Mouse (Mus musculus): ENCODE results near the gene Cpne4. TPM values are rescaled to one million over a fixed set of nuclear protein-coding genes. Genes with fewer than 3 reads are reported as not detected.

The Cpne4 gene
- polyA plus RNA-seq, 1 experiment from 2014 or later, result 2.7 TPM

DNA sequence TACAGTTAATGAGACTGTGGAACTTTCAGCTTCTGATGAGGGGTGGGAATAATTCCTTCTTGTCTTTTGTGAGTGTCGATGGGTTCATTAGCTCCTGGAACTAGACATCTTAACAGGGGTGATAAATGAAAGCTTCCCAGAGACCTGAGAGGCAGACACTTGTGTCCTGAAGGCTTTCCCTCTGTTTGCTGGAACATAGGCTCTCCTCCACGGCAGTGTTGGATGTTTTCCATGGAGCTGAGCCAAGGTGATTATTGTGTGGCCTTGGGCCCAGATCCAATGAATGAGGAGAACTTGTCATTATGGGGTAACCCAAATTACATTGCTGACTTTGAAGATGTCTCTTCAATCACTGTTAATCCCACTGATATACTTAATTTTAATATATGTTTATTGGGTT lies 146.1 kb downstream of the Cpne4 start:
- H3K4me3 ChIP-seq, result no peak overlapping the region
- H3K4me1 ChIP-seq, result no peaks in the 10 kb centered on the region
- 69% methylated on average over 2 of the region's 2 CpGs for WGBS
- H3K27ac ChIP-seq, result no peak overlapping the region
- no peak for ATAC-seq (ENCODE audit: insufficient number of reproducible peaks, insufficient read depth, low FRiP score, low TSS enrichment)
- H3K4me2 ChIP-seq (replicated peaks), result no peak overlapping the region
- no peaks in the 10 kb centered on the region for H3K9me3 ChIP-seq
- no peaks in the 10 kb centered on the region for H3K27me3 ChIP-seq
- H3K9ac ChIP-seq, result no peak overlapping the region
- H3K36me3 ChIP-seq, result no peaks in the 10 kb centered on the region

DNA sequence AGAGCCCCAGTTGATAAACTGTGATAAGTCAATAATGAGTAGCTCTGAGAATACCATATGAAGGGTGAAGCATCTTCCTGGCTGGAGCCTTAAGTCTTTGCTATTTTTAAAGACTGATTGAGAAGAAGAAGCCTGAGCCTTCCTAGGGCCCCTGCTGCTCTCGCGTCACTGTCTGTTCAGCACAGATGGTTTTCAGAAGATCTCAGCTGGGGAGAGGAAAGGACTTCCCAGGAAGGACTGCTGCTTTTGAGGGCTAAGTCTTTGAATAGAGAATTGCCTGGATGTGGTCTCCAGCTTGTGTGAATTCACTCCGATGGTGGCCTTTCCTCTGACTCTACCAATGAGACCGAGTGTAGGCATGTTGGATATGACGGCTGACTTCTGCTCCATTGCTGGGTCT lies 163.7 kb downstream of the Cpne4 start:
- Histone ChIP-seq H3K27me3 (no peaks in the 10 kb centered on the region), H3K4me2 (replicated peaks) (no peak overlapping the region), H3K9me3 (no peaks in the 10 kb centered on the region), H3K36me3 (no peaks in the 10 kb centered on the region), H3K9ac (no peak overlapping the region), H3K27ac (no peak overlapping the region), H3K4me1 (no peaks in the 10 kb centered on the region), H3K4me3 (no peak overlapping the region)
- 84% methylated on average over 5 of the region's 5 CpGs for WGBS
- no peak for ATAC-seq (ENCODE audit: insufficient number of reproducible peaks, insufficient read depth, low FRiP score, low TSS enrichment)

DNA sequence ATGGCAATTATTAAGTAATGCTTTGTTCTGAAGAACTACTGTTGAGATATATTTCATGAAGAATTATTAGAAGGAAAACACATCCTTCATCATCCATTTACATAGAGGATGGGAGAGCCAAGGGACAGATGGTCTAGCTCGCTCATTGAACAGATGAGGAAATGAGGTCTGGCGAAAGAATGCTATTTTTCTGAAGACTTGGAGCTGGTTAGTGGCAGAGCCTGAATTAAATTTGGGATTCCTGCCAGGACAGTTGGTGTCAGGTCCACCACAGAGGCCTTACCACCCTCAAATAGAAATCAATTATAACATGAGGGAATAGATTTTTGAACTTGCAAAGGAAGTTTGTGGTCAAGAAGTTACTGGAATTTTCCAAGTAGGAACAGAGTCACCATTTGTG lies 178.2 kb downstream of the Cpne4 start:
- Histone ChIP-seq H3K36me3 (no peaks in the 10 kb centered on the region), H3K4me2 (replicated peaks) (no peak overlapping the region), H3K9me3 (no peaks in the 10 kb centered on the region), H3K4me3 (no peak overlapping the region), H3K4me1 (no peaks in the 10 kb centered on the region), H3K27me3 (no peaks in the 10 kb centered on the region), H3K27ac (no peak overlapping the region), H3K9ac (no peak overlapping the region)
- 83% methylated on average over 2 of the region's 2 CpGs for WGBS
- no peak for ATAC-seq (ENCODE audit: insufficient number of reproducible peaks, insufficient read depth, low FRiP score, low TSS enrichment)

DNA sequence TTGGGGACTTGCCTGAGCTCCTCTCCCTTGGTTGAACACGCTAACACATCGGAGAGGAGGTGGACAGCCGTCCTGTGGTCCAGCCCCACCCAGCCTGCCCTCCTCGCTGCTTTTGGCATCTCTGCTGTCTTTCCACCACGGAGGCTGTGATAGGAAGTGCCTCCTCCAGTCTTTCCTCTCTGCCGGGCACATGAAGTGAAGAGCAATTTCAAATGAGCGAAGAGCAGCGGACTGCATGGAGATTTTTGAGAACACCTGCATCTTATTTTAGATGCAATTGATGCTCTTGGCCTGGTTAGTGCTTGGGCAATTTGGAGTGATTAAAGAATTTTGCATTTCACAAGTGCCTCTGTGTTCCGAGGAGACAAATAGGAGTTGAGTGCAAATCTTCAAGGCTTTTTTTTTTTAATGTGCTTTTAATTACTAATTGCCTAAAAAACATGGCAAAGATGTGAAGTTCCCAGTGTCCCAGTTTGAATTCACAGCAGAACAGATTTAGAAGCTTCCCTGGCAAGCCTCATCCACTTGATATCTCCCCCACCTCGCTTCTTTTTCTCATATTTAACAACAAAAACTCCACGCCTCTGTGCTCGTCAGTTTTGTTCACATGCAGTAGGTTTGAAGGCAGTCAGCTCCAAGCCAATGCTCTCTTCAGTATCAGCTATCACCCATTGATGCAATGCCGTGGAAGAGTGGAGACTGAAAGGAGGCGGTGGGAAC lies 195.7 kb downstream of the Cpne4 start:
- ATAC-seq (ENCODE audit: insufficient number of reproducible peaks, insufficient read depth, low FRiP score, low TSS enrichment), result no peak
- WGBS, result 72% methylated on average over 14 of the region's 14 CpGs

DNA sequence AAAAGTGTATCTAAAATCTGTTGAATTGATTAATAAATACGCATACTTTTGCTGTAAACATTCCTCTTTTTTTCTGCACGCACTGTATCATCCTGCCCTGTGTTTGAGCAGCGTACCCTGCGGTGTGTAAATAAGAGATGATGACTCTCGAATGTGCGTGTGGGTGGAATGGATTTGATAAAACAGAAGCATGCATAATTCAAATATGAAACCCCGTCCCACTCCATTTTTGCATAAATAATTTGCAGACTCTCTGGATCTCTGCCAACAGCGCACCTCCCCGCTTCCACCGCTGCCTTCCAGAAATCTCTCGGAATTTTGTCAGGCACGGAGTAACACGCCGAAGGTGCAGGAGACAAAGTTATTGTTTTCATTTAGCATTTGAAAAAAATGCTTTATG lies 208.4 kb downstream of the Cpne4 start:
- H3K36me3 ChIP-seq, result no peaks in the 10 kb centered on the region
- no peaks in the 10 kb centered on the region for H3K27me3 ChIP-seq
- WGBS, result 70% methylated on average over 14 of the region's 14 CpGs
- no peak overlapping the region for H3K27ac ChIP-seq
- no peaks in the 10 kb centered on the region for H3K4me1 ChIP-seq
- ATAC-seq (ENCODE audit: insufficient number of reproducible peaks, insufficient read depth, low FRiP score, low TSS enrichment), result no peak
- no peak overlapping the region for H3K9ac ChIP-seq
- H3K4me3 ChIP-seq, result no peak overlapping the region
- H3K9me3 ChIP-seq, result no peaks in the 10 kb centered on the region
- H3K4me2 ChIP-seq (replicated peaks), result no peak overlapping the region

More for the DNA sequence above, 195.7 kb downstream of the Cpne4 start:
- no peaks in the 10 kb centered on the region for H3K9me3 ChIP-seq
- no peak overlapping the region for H3K4me3 ChIP-seq
- no peaks in the 10 kb centered on the region for H3K27me3 ChIP-seq
- H3K4me1 ChIP-seq, result no peaks in the 10 kb centered on the region
- H3K4me2 ChIP-seq (replicated peaks), result no peak overlapping the region
- H3K27ac ChIP-seq, result no peak overlapping the region
- H3K9ac ChIP-seq, result no peak overlapping the region
- no peaks in the 10 kb centered on the region for H3K36me3 ChIP-seq

DNA sequence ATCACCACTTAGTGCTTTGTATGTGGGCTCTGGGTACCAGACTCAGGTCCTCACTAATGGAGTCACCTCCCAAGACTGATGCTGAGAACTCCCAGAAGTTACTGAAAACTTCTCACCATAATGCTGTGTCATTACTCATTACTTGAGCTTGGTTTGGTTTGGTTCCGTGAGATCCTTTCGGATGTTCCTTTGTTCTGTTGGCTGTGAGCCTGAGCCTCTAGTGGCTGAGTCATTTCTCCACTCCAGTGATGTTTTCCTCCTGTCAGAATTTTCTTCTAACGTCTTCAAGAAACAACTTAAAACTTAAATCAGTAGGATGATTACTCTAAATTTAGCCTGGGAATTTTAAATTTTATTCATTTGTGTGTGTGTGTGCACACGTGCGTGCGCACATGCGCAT lies 212.9 kb downstream of the Cpne4 start:
- WGBS, result 91% methylated on average over 7 of the region's 7 CpGs
- no peak for ATAC-seq (ENCODE audit: insufficient number of reproducible peaks, insufficient read depth, low FRiP score, low TSS enrichment)
- H3K36me3 ChIP-seq, result no peaks in the 10 kb centered on the region
- no peak overlapping the region for H3K4me2 ChIP-seq (replicated peaks)
- H3K9me3 ChIP-seq, result no peaks in the 10 kb centered on the region
- no peak overlapping the region for H3K4me3 ChIP-seq
- H3K9ac ChIP-seq, result no peak overlapping the region
- H3K4me1 ChIP-seq, result no peaks in the 10 kb centered on the region
- no peak overlapping the region for H3K27ac ChIP-seq
- H3K27me3 ChIP-seq, result no peaks in the 10 kb centered on the region

DNA sequence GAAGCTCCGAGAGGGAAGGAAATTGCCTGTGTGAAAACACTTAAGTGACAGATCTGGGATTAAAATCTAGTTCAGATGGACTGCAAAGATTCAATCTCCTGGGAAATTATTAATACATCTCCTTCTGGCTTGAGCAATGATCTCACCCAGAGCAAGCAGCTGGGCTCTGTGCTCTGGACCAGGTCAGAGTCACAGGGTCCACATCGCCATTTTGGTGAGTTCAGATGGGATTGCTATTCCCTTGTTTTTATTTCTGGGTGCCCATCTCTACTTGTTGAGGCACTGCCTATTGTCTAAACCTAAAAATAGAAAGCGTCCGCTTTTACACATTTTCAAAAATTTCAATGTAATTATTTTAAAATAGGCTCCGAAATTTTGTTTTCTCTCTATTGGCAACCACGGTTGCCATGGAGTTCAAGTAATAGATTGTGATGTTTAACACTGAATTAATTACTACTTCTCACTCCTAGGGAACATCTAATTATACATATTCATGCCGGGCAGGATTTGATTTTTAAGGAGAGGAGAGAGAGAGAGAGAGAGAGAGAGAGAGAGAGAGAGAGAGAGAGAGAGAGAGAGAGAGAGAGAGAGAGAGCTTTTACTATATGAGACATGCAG lies 229.2 kb downstream of the Cpne4 start:
- H3K9me3 ChIP-seq, result no peaks in the 10 kb centered on the region
- no peaks in the 10 kb centered on the region for H3K36me3 ChIP-seq
- 87% methylated on average over 7 of the region's 7 CpGs for WGBS
- H3K27ac ChIP-seq, result no peak overlapping the region
- no peak overlapping the region for H3K9ac ChIP-seq
- H3K27me3 ChIP-seq, result no peaks in the 10 kb centered on the region
- no peak overlapping the region for H3K4me3 ChIP-seq
- H3K4me2 ChIP-seq (replicated peaks), result no peak overlapping the region
- no peaks in the 10 kb centered on the region for H3K4me1 ChIP-seq
- no peak for ATAC-seq (ENCODE audit: insufficient number of reproducible peaks, insufficient read depth, low FRiP score, low TSS enrichment)

DNA sequence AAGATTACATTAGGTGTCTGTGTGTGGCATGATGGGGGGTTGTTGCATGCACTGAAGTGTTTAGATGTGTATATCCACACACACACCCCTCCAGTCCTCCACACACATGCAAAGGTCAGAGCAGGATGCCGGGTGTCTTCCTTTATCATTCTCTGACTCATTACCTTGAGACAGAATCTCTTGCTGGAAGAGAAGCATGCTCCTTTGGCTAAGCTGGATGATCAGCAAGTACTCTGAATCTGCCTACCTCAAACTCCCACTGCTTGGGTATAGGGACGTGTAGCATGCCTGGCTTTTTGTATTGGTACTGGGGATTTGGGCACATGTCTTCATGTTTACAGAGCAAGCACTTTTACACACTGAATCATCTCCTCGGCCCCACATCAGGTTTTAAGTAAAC lies 230.0 kb downstream of the Cpne4 start:
- 67% methylated on average over 3 of the region's 3 CpGs for WGBS
- Histone ChIP-seq H3K9ac (no peak overlapping the region), H3K27me3 (no peaks in the 10 kb centered on the region), H3K4me3 (no peak overlapping the region), H3K36me3 (no peaks in the 10 kb centered on the region), H3K27ac (no peak overlapping the region), H3K4me1 (no peaks in the 10 kb centered on the region), H3K9me3 (no peaks in the 10 kb centered on the region), H3K4me2 (replicated peaks) (no peak overlapping the region)
- no peak for ATAC-seq (ENCODE audit: insufficient number of reproducible peaks, insufficient read depth, low FRiP score, low TSS enrichment)

DNA sequence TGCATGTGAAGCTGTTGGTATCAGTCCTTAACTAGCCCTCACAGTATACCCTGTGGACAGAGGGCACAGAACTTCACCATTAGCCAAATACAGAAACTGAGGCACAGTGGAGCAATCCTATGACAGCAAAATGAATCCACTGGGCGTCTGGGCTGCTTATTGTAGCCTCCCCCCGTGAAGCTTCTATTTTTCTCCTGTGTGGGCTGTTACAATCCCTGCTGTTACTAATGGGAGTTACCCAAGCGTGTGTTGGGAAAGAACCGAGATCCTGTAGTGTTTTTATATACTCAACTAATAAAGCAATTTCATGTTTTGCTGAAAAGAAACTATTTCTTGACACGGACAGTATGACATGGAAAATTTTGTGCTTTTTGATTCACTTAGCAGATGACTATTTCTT lies 230.7 kb downstream of the Cpne4 start:
- no peaks in the 10 kb centered on the region for H3K27me3 ChIP-seq
- H3K4me1 ChIP-seq, result no peaks in the 10 kb centered on the region
- 80% methylated on average over 5 of the region's 5 CpGs for WGBS
- no peak overlapping the region for H3K4me2 ChIP-seq (replicated peaks)
- no peak overlapping the region for H3K27ac ChIP-seq
- no peaks in the 10 kb centered on the region for H3K36me3 ChIP-seq
- H3K4me3 ChIP-seq, result no peak overlapping the region
- H3K9ac ChIP-seq, result no peak overlapping the region
- no peaks in the 10 kb centered on the region for H3K9me3 ChIP-seq
- ATAC-seq (ENCODE audit: insufficient number of reproducible peaks, insufficient read depth, low FRiP score, low TSS enrichment), result no peak

DNA sequence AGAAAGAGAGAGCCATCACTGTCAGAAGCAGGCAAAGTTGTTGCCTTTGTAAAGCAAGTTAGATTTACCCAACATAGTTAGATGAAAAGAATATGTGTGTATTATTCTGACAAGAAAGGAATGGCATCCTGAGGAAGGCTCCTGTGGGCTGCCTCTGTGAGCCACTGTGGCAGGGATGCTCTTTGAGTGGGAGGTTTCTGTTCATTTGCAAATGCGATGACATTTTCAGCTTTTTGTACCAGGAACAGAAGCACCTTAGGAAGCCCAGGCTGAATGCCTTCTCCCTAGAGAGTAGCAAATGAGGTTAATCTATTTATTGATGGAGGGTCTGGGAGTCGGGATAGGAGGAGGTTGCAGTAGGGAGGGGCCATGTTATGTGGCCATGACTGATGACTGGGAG lies 249.5 kb downstream of the Cpne4 start:
- 26% methylated on average over 2 of the region's 2 CpGs for WGBS
- H3K4me3 ChIP-seq, result no peak overlapping the region
- H3K9me3 ChIP-seq, result no peaks in the 10 kb centered on the region
- no peaks in the 10 kb centered on the region for H3K4me1 ChIP-seq
- ATAC-seq (ENCODE audit: insufficient number of reproducible peaks, insufficient read depth, low FRiP score, low TSS enrichment), result no peak
- no peak overlapping the region for H3K27ac ChIP-seq
- no peaks in the 10 kb centered on the region for H3K36me3 ChIP-seq
- no peak overlapping the region for H3K4me2 ChIP-seq (replicated peaks)
- no peak overlapping the region for H3K9ac ChIP-seq
- H3K27me3 ChIP-seq, result no peaks in the 10 kb centered on the region

DNA sequence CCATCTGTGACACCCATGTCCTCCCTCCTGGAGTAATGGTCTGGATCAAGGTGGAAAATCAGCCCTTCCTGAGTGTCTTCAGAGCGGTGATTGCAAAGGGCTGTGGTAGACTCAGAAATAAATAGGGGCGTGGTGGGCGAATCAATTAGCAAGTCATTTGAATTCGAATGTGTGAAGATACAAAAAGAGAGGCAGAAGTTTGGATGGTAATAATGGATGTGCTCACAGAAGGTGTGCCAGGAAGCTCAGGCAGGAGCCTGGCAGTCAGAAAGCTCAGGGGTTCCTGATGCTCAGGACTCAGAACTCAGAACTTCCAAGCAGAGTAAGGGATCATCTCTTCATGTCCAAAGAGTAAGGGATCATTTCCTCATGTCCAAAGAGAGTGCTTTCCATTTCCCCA lies 257.7 kb downstream of the Cpne4 start:
- Histone ChIP-seq H3K4me2 (replicated peaks) (no peak overlapping the region), H3K9ac (no peak overlapping the region), H3K27ac (no peak overlapping the region), H3K4me3 (no peak overlapping the region), H3K4me1 (no peaks in the 10 kb centered on the region), H3K36me3 (no peaks in the 10 kb centered on the region), H3K27me3 (no peaks in the 10 kb centered on the region), H3K9me3 (no peaks in the 10 kb centered on the region)
- 72% methylated on average over 4 of the region's 4 CpGs for WGBS
- no peak for ATAC-seq (ENCODE audit: insufficient number of reproducible peaks, insufficient read depth, low FRiP score, low TSS enrichment)

DNA sequence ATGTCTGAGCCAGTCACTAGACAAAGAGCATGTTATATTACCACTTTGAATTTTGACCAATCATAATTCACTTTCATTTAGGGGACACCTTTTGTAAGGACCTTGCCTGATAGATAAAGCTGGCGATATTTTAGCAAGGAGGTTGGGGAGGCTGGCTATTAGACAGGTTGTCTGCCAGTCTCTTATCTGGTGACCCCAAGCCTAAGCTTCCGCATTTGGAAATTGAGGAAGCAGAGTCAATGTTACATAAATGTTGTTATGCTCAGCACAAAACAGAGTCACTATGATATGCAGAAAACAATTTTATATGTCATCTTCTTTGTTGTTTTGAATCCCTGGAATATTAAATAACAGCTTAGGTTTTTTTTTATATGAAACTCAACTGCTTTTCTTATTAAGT lies 267.6 kb downstream of the Cpne4 start:
- H3K27me3 ChIP-seq, result no peaks in the 10 kb centered on the region
- no peak overlapping the region for H3K27ac ChIP-seq
- WGBS, result 91% methylated on average over 2 of the region's 2 CpGs
- no peak overlapping the region for H3K4me3 ChIP-seq
- H3K9me3 ChIP-seq, result no peaks in the 10 kb centered on the region
- ATAC-seq (ENCODE audit: insufficient number of reproducible peaks, insufficient read depth, low FRiP score, low TSS enrichment), result no peak
- H3K9ac ChIP-seq, result no peak overlapping the region
- no peaks in the 10 kb centered on the region for H3K36me3 ChIP-seq
- H3K4me2 ChIP-seq (replicated peaks), result no peak overlapping the region
- no peaks in the 10 kb centered on the region for H3K4me1 ChIP-seq

All from embryonic facial prominence, embryonic 12.5 days (tissue).